Mouse (Mus musculus): ENCODE results near the gene Plppr2. TPM values are rescaled to one million over a fixed set of nuclear protein-coding genes. Genes with fewer than 3 reads are reported as not detected.

Gene Plppr2
- total RNA-seq, 2 experiments from 2014 or later = 1.7 to 2.7 TPM

DNA sequence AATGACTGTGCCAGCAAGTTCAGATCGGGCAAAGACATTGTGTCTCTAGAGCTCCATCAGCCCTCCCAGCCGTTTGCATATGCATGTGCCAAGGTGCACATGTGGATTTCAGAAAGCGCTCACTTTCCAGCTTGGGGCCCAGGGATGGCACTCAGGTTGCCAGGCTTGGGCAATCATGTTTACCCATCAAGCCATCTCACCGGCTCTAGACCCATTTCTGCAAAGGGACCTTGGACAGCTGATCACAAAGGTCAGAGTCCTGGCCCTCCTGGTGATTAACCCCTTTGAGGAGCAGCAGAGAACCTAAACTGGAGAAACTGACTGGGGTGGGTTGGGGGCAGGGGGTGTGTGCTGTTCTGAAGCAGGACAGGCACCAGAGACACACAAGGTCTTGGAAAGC lies 55.4 kb downstream of the Plppr2 start:
- DNase-seq = no peak
- intact Hi-C loops (cut with DNase I) = no loop called here

DNA sequence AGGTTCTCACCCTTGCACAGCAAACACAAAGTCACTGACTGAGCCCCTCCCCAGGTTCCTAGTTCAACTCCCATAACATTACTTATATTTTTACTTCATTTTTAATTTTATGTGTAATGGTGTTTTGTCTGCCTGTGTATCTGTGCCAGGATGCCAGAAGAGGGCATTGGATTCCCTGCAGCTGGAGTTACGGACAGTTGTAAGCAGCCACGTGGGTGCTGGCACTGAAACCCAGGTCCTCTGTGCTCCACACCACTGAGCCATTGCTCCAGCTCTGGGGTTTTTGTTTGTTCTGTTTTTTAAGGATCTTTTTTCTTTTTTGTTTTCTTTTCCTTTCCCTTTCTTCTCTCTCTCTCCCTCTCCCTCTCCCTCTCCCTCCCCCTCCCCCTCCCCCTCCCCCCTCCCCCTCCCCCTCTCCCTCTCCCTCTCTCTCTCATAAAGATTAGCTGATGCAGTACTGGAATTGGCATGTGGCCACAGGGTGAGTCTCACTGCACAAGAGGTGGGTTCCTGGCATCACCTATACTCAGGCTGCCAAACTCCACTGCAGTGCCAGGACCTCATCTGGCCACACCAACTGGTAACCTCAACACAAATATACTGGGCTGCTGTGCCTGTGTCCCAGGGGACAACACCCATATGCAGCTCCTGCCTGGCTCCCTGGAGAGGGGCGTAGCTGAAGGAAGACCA lies 59.5 kb downstream of the Plppr2 start:
- DNase-seq = no peak
- intact Hi-C loops (cut with DNase I) = loop anchor here (1.0 kb wide), 1 partner anchor 127 kb away; no protein-coding TSS in a partner anchor

Other genes with a start within 250 kb of the Plppr2 start
- gene Ldlr, start 213.6 kb upstream of the Plppr2 start, total RNA-seq (2021) = 1 to 10 TPM; 2.2 to 3.4 TPM
- gene Spc24, start 176.7 kb upstream of the Plppr2 start, total RNA-seq (2021) = 1 to 10 TPM; 4.4 to 4.6 TPM
- gene Kank2, start 138.3 kb upstream of the Plppr2 start, total RNA-seq (2021) = 10 to 100 TPM; 50.5 to 54.2 TPM
- not detected for gene Angptl8, start 101.5 kb upstream of the Plppr2 start, total RNA-seq (2021)
- 10 to 100 TPM; 31.0 to 39.1 TPM for gene Dock6, start 84.4 kb upstream of the Plppr2 start, total RNA-seq (2021)
- gene Rab3d, start 18.8 kb upstream of the Plppr2 start, total RNA-seq (2021) = 10 to 100 TPM; 12.4 to 13.4 TPM
- gene Ccdc159, start 9.6 kb upstream of the Plppr2 start, total RNA-seq (2021) = 1 to 10 TPM; 2.1 to 2.5 TPM
- 10 to 100 TPM; 57.0 to 58.5 TPM for gene Tmem205, start 9.5 kb upstream of the Plppr2 start, total RNA-seq (2021)
- gene Swsap1, start 18.7 kb downstream of the Plppr2 start, total RNA-seq (2021) = 1 to 10 TPM; 5.8 to 8.0 TPM
- gene Epor, start 26.5 kb downstream of the Plppr2 start, total RNA-seq (2021) = 1 to 10 TPM; 1.4 to 2.2 TPM
- gene Rgl3, start 52.4 kb downstream of the Plppr2 start, total RNA-seq (2021) = 1 to 10 TPM; 2.8 to 3.4 TPM
- gene Ccdc151, start 65.6 kb downstream of the Plppr2 start, total RNA-seq (2021) = not detected
- 10 to 100 TPM; 66.4 to 67.5 TPM for gene Prkcsh, start 65.8 kb downstream of the Plppr2 start, total RNA-seq (2021)
- gene Elavl3, start 115.0 kb downstream of the Plppr2 start, total RNA-seq (2021) = under 1 TPM; 0.05 to 0.11 TPM
- gene Gm49318, start 134.2 kb downstream of the Plppr2 start, total RNA-seq (2021) = not detected
- 1 to 10 TPM; 4.4 to 5.2 TPM for gene Zfp653, start 134.3 kb downstream of the Plppr2 start, total RNA-seq (2021)
- gene Ecsit, start 148.4 kb downstream of the Plppr2 start, total RNA-seq (2021) = 100 to 1,000 TPM; 103 to 106 TPM
- 1 to 10 TPM; 7.3 to 8.8 TPM for gene Cnn1, start 162.2 kb downstream of the Plppr2 start, total RNA-seq (2021)
- 10 to 100 TPM; 37.1 to 37.8 TPM for gene Elof1, start 180.1 kb downstream of the Plppr2 start, total RNA-seq (2021)
- gene Acp5, start 198.7 kb downstream of the Plppr2 start, total RNA-seq (2021) = 1 to 10 TPM; 1.6 to 2.3 TPM
- 10 to 100 TPM; 48.3 to 52.6 TPM for gene Pigyl, start 219.8 kb downstream of the Plppr2 start, total RNA-seq (2021)

Data from heart, postnatal 36 days (tissue).